Mouse (Mus musculus): ENCODE data around the gene Faap100. TPM values are rescaled to one million over a fixed set of nuclear protein-coding genes. Genes with fewer than 3 reads are reported as not detected.

The Faap100 gene
- polyA plus RNA-seq, 1 experiment from 2014 or later: 40.2 TPM

DNA sequence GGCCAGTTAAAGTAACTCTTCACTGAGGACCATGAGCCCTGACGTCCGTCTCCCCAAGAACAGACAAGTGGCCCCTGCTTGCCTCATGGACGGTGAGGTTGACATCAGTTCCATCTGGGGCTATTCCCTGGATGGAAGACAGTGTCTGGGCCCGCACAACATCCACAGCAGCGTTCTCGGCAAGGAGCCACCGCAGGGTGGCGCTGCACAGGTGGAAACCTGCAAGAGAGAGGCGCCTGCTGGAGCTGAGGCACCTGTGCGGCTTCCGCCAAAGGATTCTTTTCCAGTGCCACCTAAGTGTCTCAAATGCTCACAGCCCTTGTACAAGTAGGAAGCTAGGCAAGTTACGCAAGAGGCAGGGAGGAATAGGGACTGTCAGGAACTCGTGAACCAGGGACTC lies 5.5 kb downstream of the Faap100 start:
- ATAC-seq (ENCODE audit: insufficient number of reproducible peaks, insufficient read depth, low FRiP score, low read depth): no peak
- Histone ChIP-seq H3K9me3 (ENCODE audit: control insufficient read depth, low read depth, low read length) (no peaks in the 10 kb centered on the region), H3K36me3 (ENCODE audit: control insufficient read depth, insufficient read depth, low read length) (peaks cover 76% of the 10 kb centered on the region), H3K27ac (ENCODE audit: low read length) (no peak overlapping the region), H3K4me2 (replicated peaks; ENCODE audit: low read depth, low read length) (no peak overlapping the region), H3K4me1 (ENCODE audit: control insufficient read depth, insufficient read depth, low read length) (peaks cover 6% of the 10 kb centered on the region; the same call in 1 of the 2 replicates), H3K4me3 (ENCODE audit: low read depth, low read length) (no peak overlapping the region), H3K9ac (replicated peaks; ENCODE audit: low read depth, low read length) (no peak overlapping the region), H3K27me3 (ENCODE audit: control insufficient read depth, insufficient read depth, low read length) (no peaks in the 10 kb centered on the region)
- 64% methylated on average over 13 of the region's 13 CpGs for WGBS

DNA sequence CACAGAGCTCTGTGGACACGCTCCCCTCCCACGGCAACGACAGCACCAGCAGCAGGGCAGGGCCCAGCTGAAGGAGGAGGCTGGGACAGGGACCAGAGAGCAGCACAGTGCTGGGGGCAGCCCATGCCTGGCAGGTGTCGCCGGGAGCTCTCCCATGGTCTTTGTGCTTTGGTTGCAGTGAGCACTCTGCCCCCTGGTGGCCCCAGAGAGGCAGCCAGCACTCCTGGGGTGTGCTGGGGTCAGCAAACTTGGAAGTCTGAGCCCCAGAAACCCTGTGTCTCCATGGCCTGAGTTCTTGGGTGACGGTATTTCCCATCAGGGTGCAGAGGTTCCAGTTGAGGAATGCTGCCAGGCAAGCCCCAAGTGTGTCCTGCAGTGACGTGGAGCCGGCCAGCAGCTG lies 8.9 kb downstream of the Faap100 start:
- H3K27ac ChIP-seq (ENCODE audit: low read length): peak overlapping the region; percentile 11; the same call in 1 of the 2 replicates
- peaks cover 52% of the 10 kb centered on the region for H3K36me3 ChIP-seq (ENCODE audit: control insufficient read depth, insufficient read depth, low read length)
- H3K4me1 ChIP-seq (ENCODE audit: control insufficient read depth, insufficient read depth, low read length): peaks cover 2% of the 10 kb centered on the region; the same call in 1 of the 2 replicates
- H3K9me3 ChIP-seq (ENCODE audit: control insufficient read depth, low read depth, low read length): no peaks in the 10 kb centered on the region
- ATAC-seq (ENCODE audit: insufficient number of reproducible peaks, insufficient read depth, low FRiP score, low read depth): peak; percentile 74
- no peaks in the 10 kb centered on the region for H3K27me3 ChIP-seq (ENCODE audit: control insufficient read depth, insufficient read depth, low read length)
- 32% methylated on average over 8 of the region's 8 CpGs for WGBS
- no peak overlapping the region for H3K4me3 ChIP-seq (ENCODE audit: low read depth, low read length)
- no peak overlapping the region for H3K9ac ChIP-seq (replicated peaks; ENCODE audit: low read depth, low read length)
- H3K4me2 ChIP-seq (replicated peaks; ENCODE audit: low read depth, low read length): no peak overlapping the region

DNA sequence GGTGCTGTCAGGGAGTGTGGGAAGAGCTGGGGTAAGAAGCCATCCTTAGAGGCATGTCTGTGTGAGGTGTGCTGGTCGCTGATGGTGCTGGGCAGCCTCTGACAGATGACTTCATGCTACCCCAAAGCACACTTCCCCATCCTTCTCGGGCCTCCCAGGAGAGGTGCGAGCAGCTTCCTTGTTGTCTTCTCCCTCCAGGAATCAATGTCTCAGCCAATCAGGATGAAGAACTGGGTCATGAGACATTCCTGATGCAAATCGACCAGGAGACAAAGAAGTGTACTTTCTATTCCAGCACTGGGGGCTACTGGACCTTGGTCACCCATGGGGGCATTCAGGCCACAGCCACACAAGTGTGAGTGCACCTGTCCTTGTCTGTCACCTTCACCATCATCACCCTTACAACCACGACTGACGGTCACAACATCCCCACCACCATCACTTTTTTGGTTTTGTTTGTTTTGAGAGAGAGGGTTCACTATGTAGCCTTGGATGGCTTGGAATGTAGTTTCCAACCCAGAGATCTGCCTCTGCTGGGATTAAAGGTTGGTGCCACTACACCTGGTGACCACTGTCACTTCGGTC lies 12.0 kb downstream of the Faap100 start:
- Histone ChIP-seq H3K4me1 (ENCODE audit: control insufficient read depth, insufficient read depth, low read length) (peaks cover 2% of the 10 kb centered on the region; the same call in 1 of the 2 replicates), H3K4me2 (replicated peaks; ENCODE audit: low read depth, low read length) (no peak overlapping the region), H3K27ac (ENCODE audit: low read length) (no peak overlapping the region), H3K4me3 (ENCODE audit: low read depth, low read length) (no peak overlapping the region), H3K9ac (replicated peaks; ENCODE audit: low read depth, low read length) (no peak overlapping the region), H3K27me3 (ENCODE audit: control insufficient read depth, insufficient read depth, low read length) (no peaks in the 10 kb centered on the region), H3K9me3 (ENCODE audit: control insufficient read depth, low read depth, low read length) (no peaks in the 10 kb centered on the region), H3K36me3 (ENCODE audit: control insufficient read depth, insufficient read depth, low read length) (peaks cover 21% of the 10 kb centered on the region; the same call in 1 of the 2 replicates)
- WGBS: 24% methylated on average over 7 of the region's 7 CpGs
- no peak for ATAC-seq (ENCODE audit: insufficient number of reproducible peaks, insufficient read depth, low FRiP score, low read depth)

DNA sequence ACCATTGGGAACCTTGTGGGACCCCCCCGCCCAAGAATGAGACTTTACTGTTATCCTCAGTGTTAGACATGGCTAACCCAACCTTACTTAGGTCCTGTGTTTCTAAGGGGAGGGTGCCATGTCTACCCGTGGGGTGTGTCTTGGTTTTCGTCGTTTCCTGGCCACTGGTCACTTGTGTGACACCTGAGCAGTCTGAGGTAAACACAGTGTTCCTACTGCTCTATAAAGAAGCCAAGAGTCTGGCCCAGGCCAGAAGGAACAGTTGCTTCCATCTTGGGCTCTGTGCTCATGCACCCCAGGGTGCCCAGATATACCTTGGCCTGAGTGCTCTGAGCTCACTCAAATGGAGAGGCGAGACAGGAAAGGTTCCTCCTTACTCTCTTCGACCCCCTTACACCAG lies 15.7 kb downstream of the Faap100 start:
- H3K36me3 ChIP-seq (ENCODE audit: control insufficient read depth, insufficient read depth, low read length): no peaks in the 10 kb centered on the region; the same call in 1 of the 2 replicates
- no peaks in the 10 kb centered on the region for H3K9me3 ChIP-seq (ENCODE audit: control insufficient read depth, low read depth, low read length)
- H3K27me3 ChIP-seq (ENCODE audit: control insufficient read depth, insufficient read depth, low read length): no peaks in the 10 kb centered on the region
- no peak overlapping the region for H3K9ac ChIP-seq (replicated peaks; ENCODE audit: low read depth, low read length)
- 85% methylated on average over 6 of the region's 6 CpGs for WGBS
- H3K27ac ChIP-seq (ENCODE audit: low read length): no peak overlapping the region
- H3K4me3 ChIP-seq (ENCODE audit: low read depth, low read length): no peak overlapping the region
- no peak overlapping the region for H3K4me2 ChIP-seq (replicated peaks; ENCODE audit: low read depth, low read length)
- peaks cover 15% of the 10 kb centered on the region for H3K4me1 ChIP-seq (ENCODE audit: control insufficient read depth, insufficient read depth, low read length)
- ATAC-seq (ENCODE audit: insufficient number of reproducible peaks, insufficient read depth, low FRiP score, low read depth): no peak

DNA sequence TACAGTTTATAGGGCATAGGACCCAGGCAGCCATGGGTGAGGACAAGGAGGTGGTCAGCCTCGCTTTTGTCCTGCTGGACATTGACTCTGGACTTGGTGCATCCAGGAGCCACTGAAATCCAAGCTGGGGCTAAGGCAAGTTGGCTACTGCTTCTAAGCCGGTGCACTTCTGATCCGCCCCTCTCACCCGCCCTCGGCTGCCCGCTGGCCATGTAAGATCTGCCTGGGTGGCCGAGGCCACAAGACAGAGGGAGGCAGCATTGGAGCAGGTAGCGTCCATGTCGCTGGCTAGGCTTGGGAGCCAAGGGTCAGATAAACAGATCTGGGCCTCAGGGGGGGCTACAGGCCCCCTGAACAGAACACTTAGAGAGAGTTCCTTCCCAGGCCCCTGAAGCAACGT lies 17.3 kb downstream of the Faap100 start, which contains the start of gene Fscn2:
TSS of gene Fscn2 (plus strand) at position 240 of the 400 bp plus-strand sequence.
- peaks cover 21% of the 10 kb centered on the region for H3K4me1 ChIP-seq (ENCODE audit: control insufficient read depth, insufficient read depth, low read length)
- WGBS: 58% methylated on average over 10 of the region's 10 CpGs
- no peak within 1 kb of the TSS for H3K9ac ChIP-seq (replicated peaks; ENCODE audit: low read depth, low read length)
- H3K27ac ChIP-seq (ENCODE audit: low read length): no peak within 1 kb of the TSS
- H3K4me3 ChIP-seq (ENCODE audit: low read depth, low read length): no peak within 1 kb of the TSS
- H3K4me2 ChIP-seq (replicated peaks; ENCODE audit: low read depth, low read length): no peak within 1 kb of the TSS
- no peaks in the 10 kb centered on the region for H3K27me3 ChIP-seq (ENCODE audit: control insufficient read depth, insufficient read depth, low read length)
- no peaks in the 10 kb centered on the region for H3K36me3 ChIP-seq (ENCODE audit: control insufficient read depth, insufficient read depth, low read length)
- no peaks in the 10 kb centered on the region for H3K9me3 ChIP-seq (ENCODE audit: control insufficient read depth, low read depth, low read length)
- ATAC-seq (ENCODE audit: insufficient number of reproducible peaks, insufficient read depth, low FRiP score, low read depth): no peak

DNA sequence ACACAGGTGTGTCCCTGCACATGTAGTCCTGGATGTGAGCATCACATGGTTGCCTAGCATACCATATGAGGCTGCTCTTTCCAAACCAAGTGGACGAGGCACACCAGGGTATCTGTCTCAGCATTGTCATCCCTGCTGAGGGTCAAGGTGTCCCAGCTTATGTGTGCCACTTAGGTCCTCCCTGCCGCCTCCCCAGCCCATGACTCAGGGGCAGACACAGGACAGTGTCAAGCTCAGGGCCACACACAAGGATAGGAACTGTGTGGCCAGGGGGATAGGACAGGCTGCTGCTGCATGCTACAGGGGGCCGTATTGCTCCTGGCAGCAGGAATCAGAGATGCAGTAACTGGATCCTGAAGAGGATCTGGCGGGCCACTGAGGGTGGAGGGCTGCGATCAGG lies 17.8 kb downstream of the Faap100 start:
- no peaks in the 10 kb centered on the region for H3K9me3 ChIP-seq (ENCODE audit: control insufficient read depth, low read depth, low read length)
- no peak for ATAC-seq (ENCODE audit: insufficient number of reproducible peaks, insufficient read depth, low FRiP score, low read depth)
- no peak overlapping the region for H3K4me2 ChIP-seq (replicated peaks; ENCODE audit: low read depth, low read length)
- 83% methylated on average over 5 of the region's 5 CpGs for WGBS
- no peaks in the 10 kb centered on the region for H3K27me3 ChIP-seq (ENCODE audit: control insufficient read depth, insufficient read depth, low read length)
- no peak overlapping the region for H3K4me3 ChIP-seq (ENCODE audit: low read depth, low read length)
- H3K4me1 ChIP-seq (ENCODE audit: control insufficient read depth, insufficient read depth, low read length): peaks cover 21% of the 10 kb centered on the region
- no peak overlapping the region for H3K27ac ChIP-seq (ENCODE audit: low read length)
- no peak overlapping the region for H3K9ac ChIP-seq (replicated peaks; ENCODE audit: low read depth, low read length)
- no peaks in the 10 kb centered on the region for H3K36me3 ChIP-seq (ENCODE audit: control insufficient read depth, insufficient read depth, low read length)

DNA sequence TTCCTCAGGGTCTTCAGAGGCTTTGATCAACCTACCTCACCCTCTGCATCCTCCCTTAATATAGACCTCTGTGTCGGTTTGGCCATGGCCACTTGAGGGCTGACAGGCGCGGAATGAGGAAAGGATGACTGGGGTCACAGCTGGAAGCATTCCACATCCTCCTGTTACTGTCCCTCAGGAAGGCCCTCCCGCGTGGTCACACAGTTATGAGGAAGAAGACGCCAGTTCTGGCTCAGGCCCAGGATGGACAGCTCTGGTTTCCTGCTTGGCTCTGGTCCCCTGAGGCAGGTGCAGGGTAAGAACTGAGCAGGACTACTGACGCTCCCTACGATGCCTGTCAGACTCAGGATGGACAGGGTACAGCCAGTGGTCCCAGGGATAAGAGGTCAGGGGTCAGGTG lies 18.5 kb downstream of the Faap100 start:
- no peaks in the 10 kb centered on the region for H3K27me3 ChIP-seq (ENCODE audit: control insufficient read depth, insufficient read depth, low read length)

DNA sequence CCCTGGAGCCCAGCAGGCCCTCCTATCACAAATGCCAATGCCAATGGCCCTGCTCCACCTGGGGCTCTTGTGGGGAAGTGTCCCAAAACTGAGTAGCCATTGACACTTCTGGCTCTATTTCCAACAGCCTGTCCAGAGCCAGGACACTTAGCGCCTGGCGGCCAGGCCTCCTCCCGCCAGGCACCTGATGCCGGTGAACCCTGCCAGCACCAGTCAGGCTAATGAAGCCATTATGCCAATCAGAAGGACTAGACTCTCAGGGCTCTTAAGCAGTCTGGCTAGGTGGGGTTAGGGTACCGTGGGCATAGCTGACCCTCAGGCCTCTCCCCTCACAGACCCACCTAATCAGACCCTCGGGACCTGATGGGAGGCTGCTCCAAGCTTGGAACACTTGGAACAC lies 19.2 kb downstream of the Faap100 start:
- Histone ChIP-seq H3K4me1 (ENCODE audit: control insufficient read depth, insufficient read depth, low read length) (peaks cover 21% of the 10 kb centered on the region), H3K9me3 (ENCODE audit: control insufficient read depth, low read depth, low read length) (no peaks in the 10 kb centered on the region), H3K4me3 (ENCODE audit: low read depth, low read length) (no peak overlapping the region), H3K9ac (replicated peaks; ENCODE audit: low read depth, low read length) (no peak overlapping the region), H3K27ac (ENCODE audit: low read length) (peak overlapping the region; percentile 93; the same call in 1 of the 2 replicates), H3K36me3 (ENCODE audit: control insufficient read depth, insufficient read depth, low read length) (no peaks in the 10 kb centered on the region), H3K4me2 (replicated peaks; ENCODE audit: low read depth, low read length) (no peak overlapping the region), H3K27me3 (ENCODE audit: control insufficient read depth, insufficient read depth, low read length) (no peaks in the 10 kb centered on the region)
- 82% methylated on average over 6 of the region's 6 CpGs for WGBS
- ATAC-seq (ENCODE audit: insufficient number of reproducible peaks, insufficient read depth, low FRiP score, low read depth): no peak

More for the DNA sequence above, 18.5 kb downstream of the Faap100 start:
- no peaks in the 10 kb centered on the region for H3K9me3 ChIP-seq (ENCODE audit: control insufficient read depth, low read depth, low read length)
- peaks cover 21% of the 10 kb centered on the region for H3K4me1 ChIP-seq (ENCODE audit: control insufficient read depth, insufficient read depth, low read length)
- H3K9ac ChIP-seq (replicated peaks; ENCODE audit: low read depth, low read length): no peak overlapping the region
- no peaks in the 10 kb centered on the region for H3K36me3 ChIP-seq (ENCODE audit: control insufficient read depth, insufficient read depth, low read length)
- H3K4me3 ChIP-seq (ENCODE audit: low read depth, low read length): no peak overlapping the region
- ATAC-seq (ENCODE audit: insufficient number of reproducible peaks, insufficient read depth, low FRiP score, low read depth): no peak
- 53% methylated on average over 8 of the region's 8 CpGs for WGBS
- H3K27ac ChIP-seq (ENCODE audit: low read length): no peak overlapping the region
- no peak overlapping the region for H3K4me2 ChIP-seq (replicated peaks; ENCODE audit: low read depth, low read length)

All from stomach, embryonic 14.5 days (tissue).